Mouse (Mus musculus) megakaryocyte, embryonic 14.5 days (primary cell): ENCODE results near the gene Ap1g2.

Experiments
- FLI1 ChIP-seq: IDR thresholded peaks from 2 replicates; pipeline ENCODE4 v1.6.1; 2012; ENCODE audit warnings: low read length, inconsistent platforms, mixed read lengths
- GATA1 ChIP-seq: IDR thresholded peaks from 3 replicates; pipeline ENCODE4 v1.6.1; 2012; ENCODE audit warnings: mixed read lengths, low read length, inconsistent platforms, borderline replicate concordance

DNA sequence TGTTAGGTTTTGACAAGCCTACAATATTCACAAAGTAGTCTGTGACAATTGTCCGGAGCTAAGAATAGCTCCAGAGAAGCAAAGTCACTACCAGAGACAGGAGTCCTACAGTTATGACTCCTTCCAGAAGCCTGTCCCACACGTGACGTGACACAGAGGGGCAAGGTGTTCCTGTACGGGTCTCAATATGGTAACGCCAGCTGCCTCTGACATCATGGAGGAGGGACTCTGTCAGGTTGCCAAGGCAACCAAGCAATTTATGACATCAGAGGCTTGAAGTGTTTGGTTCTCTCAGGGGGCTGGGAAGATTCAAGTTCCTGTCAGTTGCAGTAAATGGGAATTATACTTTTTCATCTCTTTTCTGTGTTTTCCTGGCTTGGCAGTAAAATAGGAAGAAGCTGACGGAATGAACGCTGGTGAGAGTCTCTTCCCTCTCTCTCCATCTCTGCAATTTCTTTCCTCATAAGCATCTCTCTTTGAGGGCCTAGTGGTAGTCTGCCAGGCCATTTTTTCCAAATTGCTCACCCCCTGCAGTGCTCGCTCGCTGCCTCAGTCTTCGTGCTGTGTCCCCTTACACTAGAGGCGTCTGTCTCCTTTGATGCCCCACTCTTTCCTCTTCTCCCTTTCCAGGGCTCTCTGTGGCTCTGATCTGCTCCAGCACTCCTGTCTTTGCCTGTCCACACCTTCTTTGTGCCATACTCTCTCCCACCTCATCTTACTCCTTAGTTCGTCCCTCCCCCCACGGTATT lies 17.0 kb downstream of the Ap1g2 start:
- TF ChIP-seq GATA1 (no peak), FLI1 (no peak)
